Mouse (Mus musculus): ENCODE measurements around the gene Dda1.
"Not testable (repeated sequence)": the region's sequence is repeated elsewhere in the genome, so short reads cannot be mapped to it uniquely, and the experiment has no call there.

Dda1 gene

GRCm38 (mm10) chr8:71497077-71497645, 28.2 kb downstream of the Dda1 start:
- peak; percentile 50 for DNase-seq

- peak; percentile 47 for DNase-seq
Observed at GRCm38 (mm10) chr8:71497881-71498501, 29.0 kb downstream of the Dda1 start.

GRCm38 (mm10) chr8:71498816-71499690, 30.1 kb downstream of the Dda1 start:
- peak; percentile 24 for DNase-seq

GRCm38 (mm10) chr8:71504349-71504748, 35.4 kb downstream of the Dda1 start:
- no peak for DNase-seq

GRCm38 (mm10) chr8:71505326-71505725, 36.3 kb downstream of the Dda1 start:
- peak; percentile 43 for DNase-seq

- peak; percentile 78 for DNase-seq
Observed at GRCm38 (mm10) chr8:71505979-71506378, 37.0 kb downstream of the Dda1 start.

- peak; percentile 86 for DNase-seq
Observed at GRCm38 (mm10) chr8:71507589-71508104, 38.6 kb downstream of the Dda1 start.

- peak; percentile 27 for DNase-seq
Observed at GRCm38 (mm10) chr8:71509316-71509715, 40.3 kb downstream of the Dda1 start.

- DNase-seq, result no peak
Observed at GRCm38 (mm10) chr8:71511644-71512043, 42.6 kb downstream of the Dda1 start, which contains the start of gene Plvap. Gene Plvap, minus strand, starts transcription at chr8:71511752.

- DNase-seq, result no peak
Observed at GRCm38 (mm10) chr8:71513018-71513754, 44.2 kb downstream of the Dda1 start.

- DNase-seq, result no peak
Observed at GRCm38 (mm10) chr8:71515043-71515442, 46.0 kb downstream of the Dda1 start.

- no peak for DNase-seq
Observed at GRCm38 (mm10) chr8:71516786-71517185, 47.8 kb downstream of the Dda1 start.

- DNase-seq, result not testable (repeated sequence)
Observed at GRCm38 (mm10) chr8:71519037-71519825, 50.2 kb downstream of the Dda1 start.

GRCm38 (mm10) chr8:71521634-71522033, 52.6 kb downstream of the Dda1 start:
- DNase-seq, result peak; percentile 90

GRCm38 (mm10) chr8:71525226-71526050, 56.4 kb downstream of the Dda1 start, which contains the start of gene Ccdc194:
Gene Ccdc194, minus strand, starts transcription at chr8:71525711.
- no peak for DNase-seq
